Mouse (Mus musculus): ENCODE measurements at regions not wholly inside any gene's neighbourhood (a gene's known extent, or its start where the extent isn't known, plus 50 kb on each side); places are given as distances from the start of the nearest gene placed in this dataset.

GRCm38 (mm10) chr17:83034914-83035573 is 180.0 kb upstream of the Pkdcc start:
- 37% methylated on average over 6 of the region's 6 CpGs for WGBS
- Histone ChIP-seq H3K9ac (ENCODE audit: low read length) (no peak overlapping the region), H3K36me3 (ENCODE audit: control insufficient read depth, insufficient read depth, low read length) (no peaks in the 10 kb centered on the region), H3K4me3 (ENCODE audit: low read depth, low read length) (no peak overlapping the region), H3K4me1 (replicated peaks; ENCODE audit: control insufficient read depth, insufficient read depth, low read length) (peaks cover 8% of the 10 kb centered on the region), H3K27ac (ENCODE audit: low read depth) (peak overlapping the region; percentile 59; the same call in 1 of the 2 replicates), H3K9me3 (ENCODE audit: control insufficient read depth, low read length) (no peaks in the 10 kb centered on the region), H3K4me2 (ENCODE audit: low read length) (no peak overlapping the region), H3K27me3 (replicated peaks; ENCODE audit: control insufficient read depth, insufficient read depth, low read length) (no peaks in the 10 kb centered on the region)
- no peak for DNase-seq (ENCODE audit: low spot score)
- ATAC-seq (replicated peaks; ENCODE audit: low FRiP score, low TSS enrichment, low read depth) = no peak

DNA sequence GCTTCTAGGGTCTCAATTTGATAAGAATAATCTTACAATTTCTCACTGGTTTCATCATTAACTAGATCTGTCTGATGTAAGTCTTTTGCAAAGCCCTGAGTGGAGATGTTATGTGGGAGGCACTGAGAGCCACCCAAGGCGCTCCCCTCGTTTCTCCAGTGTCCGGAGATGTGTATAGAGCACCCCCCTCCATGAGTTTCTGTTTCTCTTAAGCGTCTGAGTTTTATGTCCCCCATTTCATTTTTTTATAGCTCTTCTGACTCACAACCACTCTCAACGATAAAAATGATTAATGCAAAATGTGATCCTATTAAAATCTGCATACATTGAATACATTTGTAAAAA is 179.5 kb upstream of the Pkdcc start:
- Histone ChIP-seq H3K9me3 (ENCODE audit: control insufficient read depth, low read length) (no peaks in the 10 kb centered on the region), H3K36me3 (ENCODE audit: control insufficient read depth, insufficient read depth, low read length) (no peaks in the 10 kb centered on the region), H3K4me2 (ENCODE audit: low read length) (no peak overlapping the region), H3K27me3 (replicated peaks; ENCODE audit: control insufficient read depth, insufficient read depth, low read length) (no peaks in the 10 kb centered on the region), H3K4me1 (replicated peaks; ENCODE audit: control insufficient read depth, insufficient read depth, low read length) (peaks cover 8% of the 10 kb centered on the region), H3K9ac (ENCODE audit: low read length) (no peak overlapping the region), H3K4me3 (ENCODE audit: low read depth, low read length) (no peak overlapping the region), H3K27ac (ENCODE audit: low read depth) (peak overlapping the region; percentile 59; the same call in 1 of the 2 replicates)
- DNase-seq (ENCODE audit: low spot score) = no peak
- no peak for ATAC-seq (replicated peaks; ENCODE audit: low FRiP score, low TSS enrichment, low read depth)
- WGBS = 50% methylated on average over 5 of the region's 5 CpGs

DNA sequence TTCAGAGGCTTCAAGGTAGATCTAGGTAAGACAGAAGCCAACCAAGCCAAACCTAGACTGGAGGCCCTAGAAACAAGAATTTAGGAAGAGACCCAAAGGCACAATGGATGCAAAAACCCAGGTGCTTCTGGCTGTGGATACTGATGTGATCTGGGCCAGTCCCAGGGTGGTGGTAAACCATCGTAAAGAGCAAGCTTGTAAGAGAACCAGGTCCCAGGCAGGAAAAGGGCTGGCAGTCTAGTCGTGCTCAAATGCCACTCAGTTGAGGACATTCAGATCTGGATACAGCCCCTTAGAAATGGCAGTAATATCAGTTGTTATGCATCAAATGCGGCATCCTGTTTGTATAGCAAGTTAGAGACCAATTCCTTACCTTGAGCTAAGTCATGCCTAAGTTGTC is 175.5 kb upstream of the Pkdcc start:
- H3K4me1 ChIP-seq (replicated peaks; ENCODE audit: control insufficient read depth, insufficient read depth, low read length) = peaks cover 8% of the 10 kb centered on the region
- no peaks in the 10 kb centered on the region for H3K27me3 ChIP-seq (replicated peaks; ENCODE audit: control insufficient read depth, insufficient read depth, low read length)
- no peak overlapping the region for H3K9ac ChIP-seq (ENCODE audit: low read length)
- DNase-seq (ENCODE audit: low spot score) = no peak
- H3K4me2 ChIP-seq (ENCODE audit: low read length) = no peak overlapping the region
- no peak overlapping the region for H3K4me3 ChIP-seq (ENCODE audit: low read depth, low read length)
- H3K27ac ChIP-seq (ENCODE audit: low read depth) = no peak overlapping the region
- ATAC-seq (replicated peaks; ENCODE audit: low FRiP score, low TSS enrichment, low read depth) = no peak
- WGBS = 86% methylated on average over 3 of the region's 3 CpGs
- H3K36me3 ChIP-seq (ENCODE audit: control insufficient read depth, insufficient read depth, low read length) = no peaks in the 10 kb centered on the region
- no peaks in the 10 kb centered on the region for H3K9me3 ChIP-seq (ENCODE audit: control insufficient read depth, low read length)

DNA sequence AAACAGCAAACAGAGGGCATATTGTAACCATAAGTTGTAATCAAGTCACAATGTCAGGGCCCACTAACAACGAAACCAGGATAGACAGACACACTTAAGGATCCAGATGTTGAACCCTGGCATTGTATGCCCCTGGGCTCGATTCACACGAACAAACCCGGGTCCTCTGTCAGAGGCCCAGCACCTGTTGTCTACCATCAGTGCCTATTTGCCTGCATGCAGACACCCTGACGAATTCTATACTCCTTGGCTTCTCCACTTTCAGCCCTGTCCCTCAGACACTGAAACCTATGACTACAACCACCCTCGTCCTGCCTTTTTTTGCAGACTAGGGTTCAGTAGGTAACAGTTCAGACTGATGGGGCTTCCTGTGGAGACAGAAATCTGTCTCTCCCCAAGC is 170.6 kb upstream of the Pkdcc start:
- Histone ChIP-seq H3K4me3 (ENCODE audit: low read depth, low read length) (no peak overlapping the region), H3K27ac (ENCODE audit: low read depth) (0 out of 2 replicates have a peak overlapping the region, but pooled peaks have one; percentile 12), H3K9ac (ENCODE audit: low read length) (no peak overlapping the region), H3K9me3 (ENCODE audit: control insufficient read depth, low read length) (no peaks in the 10 kb centered on the region), H3K36me3 (ENCODE audit: control insufficient read depth, insufficient read depth, low read length) (no peaks in the 10 kb centered on the region), H3K4me1 (replicated peaks; ENCODE audit: control insufficient read depth, insufficient read depth, low read length) (no peaks in the 10 kb centered on the region; the same call in 1 of the 2 replicates), H3K27me3 (replicated peaks; ENCODE audit: control insufficient read depth, insufficient read depth, low read length) (no peaks in the 10 kb centered on the region), H3K4me2 (ENCODE audit: low read length) (no peak overlapping the region)
- ATAC-seq (replicated peaks; ENCODE audit: low FRiP score, low TSS enrichment, low read depth) (0 out of 2 replicates have a peak, but pooled peaks have one; percentile 28), DNase-seq (ENCODE audit: low spot score) (no peak)
- WGBS = 78% methylated on average over 6 of the region's 6 CpGs

DNA sequence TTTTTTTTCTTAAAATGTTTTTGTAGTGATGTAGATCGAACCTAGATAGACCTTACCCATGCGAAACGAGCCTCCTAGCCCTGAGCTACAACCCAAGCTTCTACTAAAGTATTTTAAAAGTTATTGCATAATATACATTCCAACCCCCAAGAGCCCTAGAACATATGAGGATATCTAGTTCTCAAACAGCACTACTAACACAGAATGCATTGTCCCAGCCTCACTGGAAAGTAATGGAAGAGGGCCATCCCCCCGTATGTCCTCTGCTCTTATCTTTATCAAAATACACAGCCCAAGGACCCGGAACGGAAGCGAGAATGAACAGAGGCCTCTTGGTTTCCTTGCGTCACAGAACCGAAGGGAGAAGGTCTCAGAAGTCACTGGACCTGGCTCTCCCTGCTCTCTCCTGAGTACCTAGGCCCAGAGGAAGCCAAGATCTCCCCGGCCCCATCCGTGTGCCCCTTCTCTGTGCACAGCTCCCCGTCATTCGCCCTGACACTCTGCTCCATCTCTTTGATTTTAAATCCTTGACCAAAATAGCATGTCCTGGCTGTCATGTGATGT is 165.0 kb upstream of the Pkdcc start:
- Histone ChIP-seq H3K4me2 (ENCODE audit: low read length) (no peak overlapping the region), H3K27ac (ENCODE audit: low read depth) (no peak overlapping the region), H3K27me3 (replicated peaks; ENCODE audit: control insufficient read depth, insufficient read depth, low read length) (no peaks in the 10 kb centered on the region), H3K4me1 (replicated peaks; ENCODE audit: control insufficient read depth, insufficient read depth, low read length) (no peaks in the 10 kb centered on the region; the same call in 1 of the 2 replicates), H3K36me3 (ENCODE audit: control insufficient read depth, insufficient read depth, low read length) (no peaks in the 10 kb centered on the region), H3K9ac (ENCODE audit: low read length) (no peak overlapping the region), H3K4me3 (ENCODE audit: low read depth, low read length) (no peak overlapping the region), H3K9me3 (ENCODE audit: control insufficient read depth, low read length) (no peaks in the 10 kb centered on the region)
- ATAC-seq (replicated peaks; ENCODE audit: low FRiP score, low TSS enrichment, low read depth) = no peak
- no peak for DNase-seq (ENCODE audit: low spot score)
- 84% methylated on average over 13 of the region's 13 CpGs for WGBS

DNA sequence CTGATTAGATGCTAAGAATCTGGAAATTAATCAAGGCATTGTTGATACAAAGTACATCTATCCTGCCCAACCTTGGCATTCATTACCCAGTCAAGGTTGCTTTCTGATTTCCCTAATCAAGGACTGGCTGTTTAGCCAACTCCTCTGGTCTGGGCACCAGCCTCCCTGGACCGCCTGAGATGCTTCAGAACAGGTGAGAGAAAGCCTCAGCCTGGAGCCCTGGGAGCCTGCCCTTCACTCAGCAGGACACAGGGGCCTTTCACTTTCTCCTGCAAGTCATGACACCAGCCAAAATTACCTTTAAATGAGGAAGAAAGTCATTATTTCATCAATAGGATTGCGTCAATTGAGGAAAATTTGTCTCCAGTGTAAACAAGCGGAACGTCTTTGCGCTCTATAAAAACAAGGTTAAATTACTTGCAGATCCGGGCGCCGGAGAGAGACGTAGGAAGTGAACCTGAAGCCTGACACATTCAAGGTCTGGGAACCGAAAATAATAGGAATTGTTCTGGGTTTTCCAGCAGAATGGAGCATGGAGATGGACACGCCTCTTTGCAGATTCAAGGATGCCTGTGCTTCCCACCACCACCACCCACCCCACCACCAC is 164.4 kb upstream of the Pkdcc start:
- no peaks in the 10 kb centered on the region for H3K27me3 ChIP-seq (replicated peaks; ENCODE audit: control insufficient read depth, insufficient read depth, low read length)
- WGBS = 82% methylated on average over 11 of the region's 11 CpGs
- H3K4me3 ChIP-seq (ENCODE audit: low read depth, low read length) = no peak overlapping the region
- H3K36me3 ChIP-seq (ENCODE audit: control insufficient read depth, insufficient read depth, low read length) = no peaks in the 10 kb centered on the region
- no peaks in the 10 kb centered on the region; the same call in 1 of the 2 replicates for H3K4me1 ChIP-seq (replicated peaks; ENCODE audit: control insufficient read depth, insufficient read depth, low read length)
- no peak overlapping the region for H3K9ac ChIP-seq (ENCODE audit: low read length)
- DNase-seq (ENCODE audit: low spot score) (no peak), ATAC-seq (replicated peaks; ENCODE audit: low FRiP score, low TSS enrichment, low read depth) (no peak)
- no peaks in the 10 kb centered on the region for H3K9me3 ChIP-seq (ENCODE audit: control insufficient read depth, low read length)
- H3K27ac ChIP-seq (ENCODE audit: low read depth) = no peak overlapping the region
- H3K4me2 ChIP-seq (ENCODE audit: low read length) = no peak overlapping the region

DNA sequence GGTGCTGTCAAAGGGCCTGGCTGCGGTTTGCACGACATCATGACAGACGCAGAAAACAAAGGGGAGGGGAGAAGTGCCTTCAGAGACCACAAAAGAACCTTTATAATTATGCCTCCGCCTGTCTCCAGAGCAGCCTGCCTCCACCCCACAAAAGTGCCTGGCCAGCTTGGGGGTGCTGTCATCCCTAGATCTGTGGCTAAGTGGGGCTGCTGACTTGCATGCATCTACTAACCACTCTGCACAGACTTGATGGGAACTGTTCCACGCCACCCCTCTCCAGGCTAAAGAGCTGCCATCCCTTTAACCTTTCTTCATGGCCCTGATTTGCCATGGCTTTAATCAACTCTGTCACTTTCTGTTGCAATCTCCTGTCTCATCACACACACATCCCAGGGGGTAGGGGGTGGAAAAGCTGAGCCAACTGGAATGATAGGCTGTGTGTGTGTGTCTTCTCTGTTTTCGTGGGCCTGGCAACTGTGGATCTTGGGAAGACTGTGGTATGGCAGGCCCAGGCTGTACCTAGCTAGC is 162.4 kb upstream of the Pkdcc start:
- WGBS = 64% methylated on average over 6 of the region's 6 CpGs
- no peak for ATAC-seq (replicated peaks; ENCODE audit: low FRiP score, low TSS enrichment, low read depth)
- DNase-seq (ENCODE audit: low spot score) = no peak
- H3K9ac ChIP-seq (ENCODE audit: low read length) = no peak overlapping the region
- no peak overlapping the region for H3K4me2 ChIP-seq (ENCODE audit: low read length)
- H3K9me3 ChIP-seq (ENCODE audit: control insufficient read depth, low read length) = no peaks in the 10 kb centered on the region
- H3K27me3 ChIP-seq (replicated peaks; ENCODE audit: control insufficient read depth, insufficient read depth, low read length) = no peaks in the 10 kb centered on the region
- H3K36me3 ChIP-seq (ENCODE audit: control insufficient read depth, insufficient read depth, low read length) = no peaks in the 10 kb centered on the region
- H3K4me3 ChIP-seq (ENCODE audit: low read depth, low read length) = no peak overlapping the region
- H3K4me1 ChIP-seq (replicated peaks; ENCODE audit: control insufficient read depth, insufficient read depth, low read length) = no peaks in the 10 kb centered on the region; the same call in 1 of the 2 replicates
- H3K27ac ChIP-seq (ENCODE audit: low read depth) = no peak overlapping the region

GRCm38 (mm10) chr17:83057832-83058231 is 157.3 kb upstream of the Pkdcc start:
- no peak overlapping the region for H3K27ac ChIP-seq (ENCODE audit: low read depth)
- no peaks in the 10 kb centered on the region for H3K9me3 ChIP-seq (ENCODE audit: control insufficient read depth, low read length)
- no peak overlapping the region for H3K4me3 ChIP-seq (ENCODE audit: low read depth, low read length)
- H3K9ac ChIP-seq (ENCODE audit: low read length) = no peak overlapping the region
- no peak for DNase-seq (ENCODE audit: low spot score)
- ATAC-seq (replicated peaks; ENCODE audit: low FRiP score, low TSS enrichment, low read depth) = peak; percentile 82
- no peaks in the 10 kb centered on the region for H3K4me1 ChIP-seq (replicated peaks; ENCODE audit: control insufficient read depth, insufficient read depth, low read length)
- H3K36me3 ChIP-seq (ENCODE audit: control insufficient read depth, insufficient read depth, low read length) = no peaks in the 10 kb centered on the region
- no peak overlapping the region for H3K4me2 ChIP-seq (ENCODE audit: low read length)
- no peaks in the 10 kb centered on the region for H3K27me3 ChIP-seq (replicated peaks; ENCODE audit: control insufficient read depth, insufficient read depth, low read length)
- WGBS = 29% methylated on average over 3 of the region's 3 CpGs
